Mouse (Mus musculus) central nervous system, embryonic 14 days (tissue): ENCODE data around the gene Gm5591. TPM values are rescaled to one million over a fixed set of nuclear protein-coding genes. Genes with fewer than 3 reads are reported as not detected.

ENCODE experiments used
- polyA plus RNA-seq: library from polyadenylated mRNA; depleted of rRNA; stranded (reverse); fragments of >200 nt; gene quantifications from 2 replicates; pipeline ENCODE4 v1.2.3, GENCODE M21; 2012; rRNA removed

Gm5591 gene
- polyA plus RNA-seq, result not detected in 2 replicates

DNA sequence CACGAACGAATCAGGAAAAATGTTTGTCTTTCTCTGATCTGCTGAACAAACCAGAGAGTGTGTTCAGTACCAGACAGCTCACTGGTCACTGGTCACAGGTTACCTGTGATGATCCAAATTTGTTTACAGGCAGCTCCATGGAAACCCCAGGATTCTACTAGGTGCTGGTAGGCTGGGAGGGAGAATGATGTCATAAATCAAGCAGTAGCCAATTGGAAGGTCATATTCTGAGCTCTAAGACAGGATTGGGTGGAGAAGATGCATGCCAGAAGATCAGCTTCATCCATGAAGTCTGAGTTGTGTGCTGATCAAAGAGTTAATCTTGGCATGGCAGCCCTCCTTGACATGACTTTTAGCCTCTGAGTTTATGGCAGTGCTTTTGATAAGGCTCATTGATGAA is at the start of gene Gm5591:
TSS of gene Gm5591 (minus strand) at position 101 of the 400 bp plus-strand sequence.

